Mouse (Mus musculus) large intestine, adult 2 months (tissue): Measurements from ENCODE around the gene Wdr5. TPM values are rescaled to one million over a fixed set of nuclear protein-coding genes. Genes with fewer than 3 reads are reported as not detected.

Experiments used
- DNase-seq: peaks from one replicate; pipeline ENCODE4 v3.0.0-alpha.2; 2012; ENCODE audit warnings: low read depth, low spot score
- WGBS: fragments of 180-500 bp; shearing (Covaris S2); methylation state at CpG from one replicate; pipeline ENCODE4 v1.1.7; 2018; 5-methylcytosine and 5-hydroxymethylcytosine counted together
- polyA plus RNA-seq: library from polyadenylated mRNA; depleted of rRNA; stranded (reverse); fragments of >200 nt; gene quantifications from 2 replicates; pipeline ENCODE4 v1.2.3, GENCODE M21; 2012; rRNA removed

The Wdr5 gene
- polyA plus RNA-seq, 1 experiment: 25.2 TPM

DNA sequence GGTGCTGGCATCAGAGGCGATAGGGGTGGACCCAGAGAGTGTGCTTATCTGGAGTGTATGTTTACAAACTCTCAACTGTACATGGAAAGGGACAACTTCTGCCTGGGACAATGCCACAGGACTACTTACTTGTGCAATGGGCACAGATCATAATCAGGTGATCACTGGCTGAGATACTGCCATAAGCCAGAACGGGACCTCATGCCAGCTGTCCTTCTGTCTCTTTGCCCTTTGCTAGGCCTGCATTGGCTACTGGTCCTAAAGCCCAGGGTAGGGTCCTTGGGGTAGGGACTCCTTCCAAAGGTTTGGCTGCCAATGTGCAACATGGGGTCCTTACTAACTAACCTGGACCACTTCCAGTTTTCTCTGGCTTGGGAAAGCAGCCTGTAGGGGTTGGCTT lies 68.1 kb downstream of the Wdr5 start:
- WGBS: 62% methylated on average over 2 of the region's 2 CpGs
- DNase-seq: no peak

DNA sequence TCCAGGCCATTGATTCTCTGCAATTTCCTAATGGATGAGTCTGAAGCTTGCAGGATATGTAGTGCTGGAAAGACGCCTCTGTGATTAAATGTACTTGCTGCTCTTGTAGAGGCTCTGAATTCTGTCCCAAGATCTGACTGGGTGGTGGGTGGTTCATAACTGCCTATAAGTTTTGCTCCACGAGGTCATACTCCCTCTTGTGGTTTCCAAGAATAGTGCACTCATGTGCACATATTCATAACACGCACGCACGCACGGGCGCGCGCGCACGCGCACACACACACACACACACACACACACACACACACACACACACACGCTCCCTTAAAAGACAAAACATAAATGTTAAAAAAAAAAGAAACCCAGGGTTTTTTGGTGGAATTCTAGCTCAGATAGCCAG lies 69.6 kb downstream of the Wdr5 start:
- WGBS: 93% methylated on average over 13 of the region's 13 CpGs
- DNase-seq: no peak

Other genes with a start within 250 kb of the Wdr5 start
- gene Vav2, start 88.1 kb upstream of the Wdr5 start, polyA plus RNA-seq: 24.0 and 34.3 TPM in 2 replicates
- gene Brd3os, start 72.8 kb upstream of the Wdr5 start, polyA plus RNA-seq: 1.5 and 1.8 TPM in 2 replicates
- gene Brd3, start 7.5 kb upstream of the Wdr5 start, polyA plus RNA-seq: 10.7 and 13.7 TPM in 2 replicates
- gene Rxra, start 161.3 kb downstream of the Wdr5 start, polyA plus RNA-seq: 54.6 and 80.7 TPM in 2 replicates